Mouse (Mus musculus) hindbrain, embryonic 11.5 days (tissue): ENCODE measurements at regions not wholly inside any gene's neighbourhood (a gene's known extent, or its start where the extent isn't known, plus 50 kb on each side); places are given as distances from the start of the nearest gene placed in this dataset.
A peak's percentile ranks its signal among the peaks of the same experiment; 100 is the strongest.

ENCODE experiments used
- ATAC-seq: fragments of 200-750 bp; cut with Nextera tagmentation; 2 replicates; pipeline ENCODE4 v1.8.0; 2017; ENCODE audit warnings: mild to moderate bottlenecking, moderate TSS enrichment, moderate library complexity; ENCODE audit not compliant: low FRiP score
- DNase-seq: peaks from one replicate; pipeline ENCODE4 v3.0.0-alpha.2; 2015; ENCODE audit warnings: low spot score
- H3K27ac ChIP-seq: fragments of 300-500 bp; sonication (generic); 2 replicates; pipeline ENCODE4 v1.5.1; 2014; ENCODE audit warnings: mild to moderate bottlenecking, low read depth, low read length
- H3K27me3 ChIP-seq: fragments of 300-500 bp; sonication (generic); 2 replicates; pipeline ENCODE4 v1.6.1; 2014; ENCODE audit warnings: mild to moderate bottlenecking, low read length, moderate library complexity, mixed read lengths; ENCODE audit not compliant: control insufficient read depth, insufficient read depth
- H3K36me3 ChIP-seq: fragments of 300-500 bp; sonication (generic); 2 replicates; pipeline ENCODE4 v1.6.1; 2014; ENCODE audit warnings: mild to moderate bottlenecking, low read length, moderate library complexity, mixed read lengths; ENCODE audit not compliant: control insufficient read depth, insufficient read depth
- H3K4me1 ChIP-seq: fragments of 300-500 bp; sonication (generic); replicated peaks from 2 replicates; pipeline ENCODE4 v1.6.1; 2014; ENCODE audit warnings: low read length, mixed read lengths; ENCODE audit not compliant: control insufficient read depth, insufficient read depth
- H3K4me2 ChIP-seq: fragments of 300-500 bp; sonication (generic); replicated peaks from 2 replicates; pipeline ENCODE4 v1.6.1; 2014; ENCODE audit warnings: mild to moderate bottlenecking, low read depth, low read length
- H3K4me3 ChIP-seq: fragments of 300-500 bp; sonication (generic); 2 replicates; pipeline ENCODE4 v1.5.1; 2014; ENCODE audit warnings: low read depth, low read length
- H3K9ac ChIP-seq: fragments of 300-500 bp; sonication (generic); 2 replicates; pipeline ENCODE4 v1.6.1; 2014; ENCODE audit warnings: low read depth, low read length
- H3K9me3 ChIP-seq: fragments of 300-500 bp; sonication (generic); 2 replicates; pipeline ENCODE4 v1.6.1; 2016; ENCODE audit warnings: low read length; ENCODE audit not compliant: control insufficient read depth
- WGBS: fragments of 180-500 bp; shearing (Covaris S2); extraction: QIAGEN DNeasy Blood & Tissue Kit; methylation state at CpG from one replicate; pipeline ENCODE4 v1.1.7; 2014; 5-methylcytosine and 5-hydroxymethylcytosine counted together

GRCm38 (mm10) chrX:106985684-106986083 lies 65.3 kb downstream of the Lpar4 start:
- H3K4me3 ChIP-seq: no peak overlapping the region
- no peaks in the 10 kb centered on the region for H3K9me3 ChIP-seq
- no peak for ATAC-seq
- H3K4me1 ChIP-seq: no peaks in the 10 kb centered on the region
- H3K36me3 ChIP-seq: no peaks in the 10 kb centered on the region
- no peaks in the 10 kb centered on the region for H3K27me3 ChIP-seq
- 76% methylated on average over 1 of the region's 1 CpGs for WGBS
- no peak overlapping the region for H3K9ac ChIP-seq
- H3K4me2 ChIP-seq: no peak overlapping the region
- no peak overlapping the region for H3K27ac ChIP-seq
- DNase-seq: no peak

GRCm38 (mm10) chrX:106986794-106987193 lies 66.4 kb downstream of the Lpar4 start:
- Histone ChIP-seq H3K4me2 (no peak overlapping the region), H3K9me3 (no peaks in the 10 kb centered on the region), H3K27me3 (no peaks in the 10 kb centered on the region), H3K4me1 (no peaks in the 10 kb centered on the region), H3K9ac (no peak overlapping the region), H3K36me3 (no peaks in the 10 kb centered on the region), H3K27ac (no peak overlapping the region), H3K4me3 (no peak overlapping the region)
- ATAC-seq (no peak), DNase-seq (no peak)
- 64% methylated on average over 3 of the region's 3 CpGs for WGBS

GRCm38 (mm10) chrX:106987779-106988178 lies 67.4 kb downstream of the Lpar4 start:
- H3K9me3 ChIP-seq: no peaks in the 10 kb centered on the region
- no peak for ATAC-seq
- H3K27ac ChIP-seq: no peak overlapping the region
- no peaks in the 10 kb centered on the region for H3K27me3 ChIP-seq
- no peaks in the 10 kb centered on the region for H3K4me1 ChIP-seq
- no peak overlapping the region for H3K4me2 ChIP-seq
- 26% methylated on average over 4 of the region's 4 CpGs for WGBS
- H3K36me3 ChIP-seq: no peaks in the 10 kb centered on the region
- no peak overlapping the region for H3K9ac ChIP-seq
- H3K4me3 ChIP-seq: no peak overlapping the region
- DNase-seq: peak; percentile 20

GRCm38 (mm10) chrX:107004496-107004895 lies 83.8 kb upstream of the P2ry10 start:
- ATAC-seq (no peak), DNase-seq (no peak)
- no peaks in the 10 kb centered on the region for H3K36me3 ChIP-seq
- no peaks in the 10 kb centered on the region for H3K27me3 ChIP-seq
- WGBS: 60% methylated on average over 7 of the region's 7 CpGs
- no peak overlapping the region for H3K4me2 ChIP-seq
- H3K4me3 ChIP-seq: no peak overlapping the region
- H3K4me1 ChIP-seq: no peaks in the 10 kb centered on the region
- H3K27ac ChIP-seq: no peak overlapping the region
- no peak overlapping the region for H3K9ac ChIP-seq
- no peaks in the 10 kb centered on the region for H3K9me3 ChIP-seq

GRCm38 (mm10) chrX:107008968-107009367 lies 79.3 kb upstream of the P2ry10 start:
- WGBS: 72% methylated on average over 4 of the region's 4 CpGs
- no peaks in the 10 kb centered on the region for H3K9me3 ChIP-seq
- DNase-seq: no peak
- H3K36me3 ChIP-seq: no peaks in the 10 kb centered on the region
- no peaks in the 10 kb centered on the region for H3K4me1 ChIP-seq
- no peak overlapping the region for H3K4me3 ChIP-seq
- no peak overlapping the region for H3K9ac ChIP-seq
- no peak for ATAC-seq
- H3K27me3 ChIP-seq: no peaks in the 10 kb centered on the region
- H3K4me2 ChIP-seq: no peak overlapping the region
- H3K27ac ChIP-seq: no peak overlapping the region

GRCm38 (mm10) chrX:107012615-107013014 lies 75.7 kb upstream of the P2ry10 start:
- WGBS: 80% methylated on average over 3 of the region's 3 CpGs
- no peaks in the 10 kb centered on the region for H3K36me3 ChIP-seq

GRCm38 (mm10) chrX:107015335-107015734 lies 73.0 kb upstream of the P2ry10 start:
- no peak overlapping the region for H3K4me3 ChIP-seq
- H3K9ac ChIP-seq: no peak overlapping the region
- no peaks in the 10 kb centered on the region for H3K4me1 ChIP-seq
- no peak overlapping the region for H3K4me2 ChIP-seq
- WGBS: 22% methylated on average over 1 of the region's 1 CpGs
- ATAC-seq (no peak), DNase-seq (peak; percentile 8)
- H3K27me3 ChIP-seq: no peaks in the 10 kb centered on the region
- H3K27ac ChIP-seq: no peak overlapping the region
- no peaks in the 10 kb centered on the region for H3K36me3 ChIP-seq
- no peaks in the 10 kb centered on the region for H3K9me3 ChIP-seq

More at GRCm38 (mm10) chrX:107012615-107013014, 75.7 kb upstream of the P2ry10 start:
- no peak for DNase-seq
- no peak overlapping the region for H3K27ac ChIP-seq
- H3K9ac ChIP-seq: no peak overlapping the region
- H3K4me2 ChIP-seq: no peak overlapping the region
- H3K27me3 ChIP-seq: no peaks in the 10 kb centered on the region
- no peaks in the 10 kb centered on the region for H3K9me3 ChIP-seq
- no peak overlapping the region for H3K4me3 ChIP-seq
- no peaks in the 10 kb centered on the region for H3K4me1 ChIP-seq
- ATAC-seq: no peak

- ATAC-seq (no peak), DNase-seq (no peak)
- Histone ChIP-seq H3K4me1 (no peaks in the 10 kb centered on the region), H3K36me3 (no peaks in the 10 kb centered on the region), H3K9me3 (no peaks in the 10 kb centered on the region), H3K4me2 (no peak overlapping the region), H3K27ac (no peak overlapping the region), H3K4me3 (no peak overlapping the region), H3K9ac (no peak overlapping the region), H3K27me3 (no peaks in the 10 kb centered on the region)
- 77% methylated on average over 1 of the region's 1 CpGs for WGBS
Measured at GRCm38 (mm10) chrX:107031726-107032125, 56.6 kb upstream of the P2ry10 start.

- Histone ChIP-seq H3K9ac (no peak overlapping the region), H3K27ac (no peak overlapping the region), H3K27me3 (no peaks in the 10 kb centered on the region), H3K36me3 (no peaks in the 10 kb centered on the region), H3K4me3 (no peak overlapping the region), H3K9me3 (no peaks in the 10 kb centered on the region), H3K4me2 (no peak overlapping the region), H3K4me1 (no peaks in the 10 kb centered on the region)
- ATAC-seq (no peak), DNase-seq (no peak)
- WGBS: 81% methylated on average over 2 of the region's 2 CpGs
Measured at GRCm38 (mm10) chrX:107038041-107038440, 50.3 kb upstream of the P2ry10 start.
